Mouse (Mus musculus) WW6 (cell line): ENCODE results near the gene Smagp.
"Not testable (repeated sequence)": the region's sequence is repeated elsewhere in the genome, so short reads cannot be mapped to it uniquely, and the experiment has no call there.

Experiments
- DNase-seq: peaks from one replicate; pipeline ENCODE4 v3.0.0-alpha.2; 2013; ENCODE audit warnings: low read depth, low spot score

The Smagp gene

GRCm38 (mm10) chr15:100627287-100627686 lies 9.5 kb downstream of the Smagp start:
- no peak for DNase-seq

- DNase-seq: no peak
Observed at GRCm38 (mm10) chr15:100624435-100624834, 12.3 kb downstream of the Smagp start.

- DNase-seq: no peak
Observed at GRCm38 (mm10) chr15:100623754-100624153, 13.0 kb downstream of the Smagp start.

- DNase-seq: no peak
Observed at GRCm38 (mm10) chr15:100622164-100622563, 14.6 kb downstream of the Smagp start.

GRCm38 (mm10) chr15:100621671-100622070 lies 15.1 kb downstream of the Smagp start:
- DNase-seq: not testable (repeated sequence)

- DNase-seq: no peak
Observed at GRCm38 (mm10) chr15:100619200-100619599, 17.5 kb downstream of the Smagp start.

- no peak for DNase-seq
Observed at GRCm38 (mm10) chr15:100616221-100616620, 20.5 kb downstream of the Smagp start.

- DNase-seq: peak; percentile 70
Observed at GRCm38 (mm10) chr15:100615825-100616220, 20.9 kb downstream of the Smagp start.

- DNase-seq: peak; percentile 97
Observed at GRCm38 (mm10) chr15:100614996-100615824, 21.5 kb downstream of the Smagp start, which contains the start of gene Dazap2. Gene Dazap2, plus strand, starts transcription at chr15:100615349.

GRCm38 (mm10) chr15:100614218-100614995 lies 22.3 kb downstream of the Smagp start:
- DNase-seq: no peak

- peak; percentile 61 for DNase-seq
Observed at GRCm38 (mm10) chr15:100613584-100613983, 23.2 kb downstream of the Smagp start.

GRCm38 (mm10) chr15:100612432-100612831 lies 24.3 kb downstream of the Smagp start:
- DNase-seq: no peak

GRCm38 (mm10) chr15:100611951-100612350 lies 24.8 kb downstream of the Smagp start:
- no peak for DNase-seq

GRCm38 (mm10) chr15:100606677-100607076 lies 30.1 kb downstream of the Smagp start:
- not testable (repeated sequence) for DNase-seq

GRCm38 (mm10) chr15:100601669-100602068 lies 35.1 kb downstream of the Smagp start:
- no peak for DNase-seq

GRCm38 (mm10) chr15:100600696-100601272 lies 36.0 kb downstream of the Smagp start:
- DNase-seq: no peak

- no peak for DNase-seq
Observed at GRCm38 (mm10) chr15:100600047-100600695, 36.6 kb downstream of the Smagp start.

GRCm38 (mm10) chr15:100599276-100600046 lies 37.3 kb downstream of the Smagp start, which contains the start of gene Pou6f1:
Gene Pou6f1, minus strand, starts transcription at chr15:100599984.
- no peak for DNase-seq

GRCm38 (mm10) chr15:100598883-100599275 lies 37.9 kb downstream of the Smagp start:
- no peak for DNase-seq

GRCm38 (mm10) chr15:100598287-100598882 lies 38.4 kb downstream of the Smagp start:
- DNase-seq: no peak
